Mouse (Mus musculus) lung, postnatal 25 days (tissue): ENCODE measurements at regions not wholly inside any gene's neighbourhood (a gene's known extent, or its start where the extent isn't known, plus 50 kb on each side); places are given as distances from the start of the nearest gene placed in this dataset.

Experiments used
- DNase-seq: peaks from one replicate; pipeline ENCODE4 v3.0.0; 2022; ENCODE audit warnings: low spot score

DNA sequence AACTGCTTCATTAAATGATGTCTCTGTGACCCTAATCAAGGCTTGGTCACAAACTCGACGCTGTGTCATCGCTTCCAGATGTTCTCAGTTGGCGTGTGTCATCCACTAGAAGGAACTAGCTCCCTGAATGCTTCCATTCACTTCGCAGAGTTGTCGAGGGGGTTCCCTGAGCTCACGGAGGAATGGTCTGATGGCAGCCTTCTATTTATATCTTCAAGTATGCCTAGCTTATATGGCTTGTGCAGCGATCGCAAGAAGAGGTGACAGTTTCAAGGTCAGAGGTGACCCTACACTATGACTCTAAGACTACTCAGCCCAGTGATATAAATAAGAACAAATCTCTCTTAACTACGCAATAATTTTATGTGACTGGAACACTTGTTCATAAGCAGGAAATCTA is 126.3 kb downstream of the Nr4a2 start:
- DNase-seq = no peak

DNA sequence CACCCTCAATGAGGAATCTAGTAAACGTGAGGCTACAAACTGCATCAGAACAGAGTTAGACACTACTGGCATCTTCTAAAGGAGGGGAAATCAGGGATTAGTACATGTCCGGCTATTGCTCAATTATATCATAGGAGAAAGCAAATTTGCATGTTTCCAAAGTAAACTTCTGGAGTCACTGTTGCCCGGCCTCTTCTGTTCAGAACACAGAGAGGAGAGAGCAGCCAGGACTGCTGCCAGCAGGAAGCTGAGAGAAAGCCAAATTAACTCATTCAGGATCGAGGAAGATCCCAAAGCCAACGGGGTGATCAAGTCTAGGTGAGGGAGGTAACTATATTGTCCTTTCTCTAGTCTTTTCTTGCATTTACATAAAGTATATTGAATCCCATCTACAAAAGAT is 131.0 kb downstream of the Nr4a2 start:
- peak; percentile 18 for DNase-seq

DNA sequence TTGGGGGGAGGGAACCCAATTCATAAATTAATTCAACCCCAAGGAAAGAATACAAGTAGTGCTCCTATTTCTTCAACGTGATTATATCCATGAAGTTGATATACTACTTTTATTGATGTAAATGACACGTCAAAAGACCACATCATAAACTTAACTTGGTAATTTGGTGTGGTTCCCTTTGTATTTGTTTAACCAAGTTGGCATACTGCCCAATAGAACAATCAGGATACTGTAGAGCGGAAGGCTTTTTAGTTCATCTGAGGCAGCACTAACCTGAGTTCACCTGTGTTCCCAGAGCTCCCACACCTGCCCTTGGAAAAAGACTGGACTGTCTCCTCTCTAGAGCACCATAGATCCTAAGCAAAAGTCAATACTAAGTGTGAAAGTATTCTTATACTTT is 132.0 kb downstream of the Nr4a2 start:
- no peak for DNase-seq

DNA sequence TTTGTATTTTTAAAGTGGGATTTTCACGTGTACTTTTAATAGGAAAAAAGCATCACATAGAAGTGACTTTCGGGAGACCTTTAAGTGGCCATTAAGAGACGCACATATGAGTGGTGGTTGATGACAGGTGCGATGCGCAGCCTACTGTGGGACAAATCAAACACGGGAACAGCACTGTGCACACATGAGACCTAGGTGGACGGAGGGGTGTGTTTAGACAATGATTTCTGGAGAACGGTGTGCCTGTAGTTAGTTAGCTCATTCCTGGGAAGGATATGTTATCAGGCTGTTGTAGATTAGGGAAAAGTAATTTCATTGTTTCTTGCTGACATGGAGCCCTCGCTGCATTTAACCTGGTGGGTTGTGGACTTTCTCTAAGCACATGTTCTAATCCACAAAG is 133.0 kb downstream of the Nr4a2 start:
- no peak for DNase-seq

DNA sequence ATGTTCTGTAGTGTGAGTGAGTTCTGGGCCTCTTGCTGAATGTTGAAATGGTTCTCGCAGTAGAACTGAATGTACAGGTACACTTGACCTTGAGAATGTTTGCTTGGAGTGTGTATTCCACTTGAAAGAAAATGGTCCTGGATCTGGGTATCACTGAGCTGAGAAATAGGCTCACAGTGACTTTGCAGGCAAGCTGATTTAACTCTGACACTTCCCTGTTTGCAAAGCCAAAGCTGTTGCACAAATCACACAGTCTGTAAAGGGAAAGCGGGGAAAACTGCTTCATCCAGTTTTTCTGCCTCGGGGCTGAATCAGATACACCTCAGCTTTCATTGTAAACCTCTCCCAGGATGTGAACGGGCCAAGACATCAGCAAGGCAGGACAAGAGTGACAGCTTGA is 140.6 kb downstream of the Nr4a2 start:
- peak; percentile 72 for DNase-seq

DNA sequence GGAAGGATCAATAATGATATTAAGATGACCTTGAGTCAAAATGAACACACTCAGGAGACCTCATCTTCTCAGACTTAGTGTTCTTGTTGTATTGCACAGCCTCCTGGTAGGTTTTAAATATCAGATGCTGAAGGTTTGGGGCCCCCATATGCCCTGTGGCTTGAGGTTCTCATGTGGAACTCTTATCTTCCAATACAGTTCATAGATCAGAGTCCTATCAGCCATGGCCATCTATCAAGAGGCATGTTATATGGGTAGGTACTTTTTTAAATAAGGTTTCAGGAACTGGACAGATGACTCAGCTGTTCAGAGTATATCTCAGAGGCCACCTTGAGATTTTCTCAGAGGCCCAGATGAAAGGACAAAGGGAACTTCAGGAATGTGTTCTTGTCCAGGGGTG is 143.2 kb downstream of the Nr4a2 start:
- DNase-seq = no peak

DNA sequence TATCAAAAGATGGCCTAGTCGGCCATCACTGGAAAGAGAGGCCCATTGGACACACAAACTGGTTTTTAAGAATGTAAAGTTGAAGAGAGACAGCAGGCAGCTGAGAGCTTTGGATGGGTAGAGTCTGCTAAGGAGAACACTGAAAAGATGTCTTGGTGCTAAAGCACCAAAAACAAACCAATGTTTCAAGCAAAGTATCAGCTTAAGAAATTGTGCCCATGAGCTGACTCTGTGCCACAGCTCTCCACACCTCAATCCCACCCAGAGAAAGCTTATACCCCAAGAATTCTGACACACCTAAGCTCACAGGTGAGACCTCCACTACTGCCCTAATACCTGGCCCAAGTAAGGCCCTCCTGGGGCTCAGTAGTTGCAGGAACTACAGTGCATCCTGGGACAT is 148.1 kb downstream of the Nr4a2 start:
- DNase-seq = no peak

DNA sequence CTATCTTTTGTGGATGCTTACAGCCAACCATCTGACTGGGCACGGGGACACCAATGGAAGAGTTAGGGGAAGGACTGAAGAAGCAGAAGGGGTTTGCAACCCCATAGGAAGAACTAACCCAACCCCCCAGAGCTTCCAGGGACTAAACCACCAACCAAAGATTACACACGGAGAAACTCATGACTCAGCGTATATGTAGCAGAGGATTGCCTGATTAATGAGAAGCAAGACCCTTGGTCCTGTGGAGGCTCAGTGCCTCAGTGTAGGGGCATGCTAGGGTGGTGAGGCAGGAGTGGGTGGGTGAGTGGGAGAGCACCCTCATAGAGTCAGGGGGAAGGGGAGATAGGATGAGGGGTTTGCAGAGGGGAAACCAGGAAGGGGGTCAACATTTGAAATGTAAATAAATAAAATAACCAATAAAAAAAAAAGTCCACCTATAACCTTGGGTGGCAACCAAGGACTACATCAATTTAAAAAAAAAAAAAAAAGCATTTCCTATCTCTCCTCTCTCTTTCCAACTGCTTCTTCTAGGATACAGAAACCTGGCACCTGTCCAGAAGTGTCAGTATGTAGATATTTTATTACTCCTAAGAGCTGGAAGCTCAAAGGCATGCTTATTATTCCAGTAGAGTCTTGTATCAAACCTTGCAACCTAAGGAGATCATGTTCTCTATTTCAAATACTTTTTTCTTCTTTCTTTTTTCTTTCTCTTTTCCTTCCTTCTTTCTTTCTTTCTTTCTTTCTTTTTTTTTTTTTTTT is 159.7 kb downstream of the Nr4a2 start:
- no peak for DNase-seq

DNA sequence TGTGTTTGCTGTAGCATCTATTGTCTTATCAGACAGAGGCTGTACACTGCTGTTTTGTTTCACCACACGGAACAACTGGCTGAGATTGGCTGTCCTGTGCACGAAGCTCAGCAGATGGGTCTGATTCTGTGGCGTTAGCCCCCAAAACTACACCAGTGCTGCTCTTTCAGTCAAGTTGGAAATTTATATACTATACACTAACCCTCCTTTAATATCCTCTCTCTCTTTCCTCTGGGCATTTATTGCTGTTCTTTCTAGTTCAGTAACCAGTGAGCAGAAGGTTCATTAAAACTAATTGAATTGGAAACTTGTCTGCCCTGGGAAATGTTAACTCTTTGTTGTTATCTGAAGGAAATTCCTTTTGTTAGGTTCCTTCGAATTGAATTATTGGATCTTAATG is 164.1 kb downstream of the Nr4a2 start:
- no peak for DNase-seq

DNA sequence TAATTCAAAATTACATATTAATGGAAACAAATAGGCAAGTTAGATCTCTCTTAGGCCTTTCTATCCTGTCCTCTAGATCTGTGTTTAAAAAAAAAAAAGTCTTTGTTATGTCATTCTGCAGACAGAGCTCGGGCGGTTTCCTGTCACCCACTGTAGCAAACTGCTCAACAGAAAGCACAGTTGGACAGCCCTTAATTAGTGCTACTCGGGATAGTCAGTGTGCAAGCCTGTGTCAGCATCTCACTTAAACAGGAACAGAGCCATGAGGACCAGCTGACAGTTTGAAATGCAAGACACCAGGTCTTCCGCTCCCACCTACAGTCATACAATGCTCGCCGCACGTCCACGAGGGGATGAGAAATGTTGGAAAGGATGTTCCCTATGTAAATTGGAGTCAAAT is 170.5 kb downstream of the Nr4a2 start:
- no peak for DNase-seq

DNA sequence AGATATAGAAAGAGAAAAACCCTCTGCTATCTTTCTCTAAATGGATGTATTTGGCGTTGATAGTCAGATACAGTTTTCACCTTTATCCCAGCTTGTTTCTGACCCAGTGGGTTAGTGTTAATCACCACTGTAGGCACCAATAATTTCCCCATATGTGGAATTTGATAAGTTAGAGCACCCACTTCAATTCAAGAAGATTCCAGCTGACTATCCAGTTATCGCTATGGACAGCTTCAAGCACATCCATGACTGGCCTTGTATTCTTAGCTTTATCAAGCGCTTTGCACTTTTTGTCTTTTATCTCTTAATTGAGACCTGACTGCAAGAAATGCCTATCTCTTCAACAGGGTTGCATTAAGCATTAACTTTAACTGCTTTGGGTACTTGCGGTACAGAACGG is 211.3 kb downstream of the Nr4a2 start:
- no peak for DNase-seq

DNA sequence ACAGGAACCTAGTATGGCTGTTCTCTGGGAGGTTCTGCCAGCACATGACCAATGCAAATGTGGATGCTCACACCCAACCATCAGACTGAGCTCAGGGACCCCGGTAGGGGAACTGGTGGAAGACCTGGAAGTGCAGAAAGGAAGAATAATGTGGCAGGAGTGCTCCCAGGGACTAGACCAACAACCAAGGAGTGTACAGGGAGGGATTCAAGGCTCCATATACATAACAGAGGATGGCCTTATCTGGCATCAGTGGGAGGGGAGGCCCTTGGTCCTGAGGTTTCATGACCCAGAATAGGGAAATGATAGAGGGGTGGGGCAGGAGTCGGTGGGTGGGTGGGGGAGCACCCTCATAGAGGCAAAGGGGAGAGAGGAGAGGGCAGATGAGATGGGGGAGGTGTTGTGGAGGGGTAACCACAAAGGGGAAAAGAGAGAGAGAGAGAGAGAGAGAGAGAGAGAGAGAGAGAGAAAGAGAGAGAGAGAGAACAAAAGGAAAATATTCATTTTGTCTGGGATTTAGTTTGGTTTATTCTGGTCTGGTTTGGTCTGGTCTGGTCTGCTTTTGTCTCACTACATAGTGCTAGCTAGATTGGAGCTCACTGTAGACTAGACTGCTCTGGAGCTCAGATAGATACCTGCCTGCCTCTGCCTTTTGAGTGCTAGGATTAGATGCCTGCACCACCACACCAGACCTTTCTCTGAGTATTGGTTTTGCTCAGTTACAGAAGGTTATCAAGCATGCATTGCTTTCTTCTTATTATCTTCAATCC is 214.5 kb downstream of the Nr4a2 start:
- DNase-seq = no peak

DNA sequence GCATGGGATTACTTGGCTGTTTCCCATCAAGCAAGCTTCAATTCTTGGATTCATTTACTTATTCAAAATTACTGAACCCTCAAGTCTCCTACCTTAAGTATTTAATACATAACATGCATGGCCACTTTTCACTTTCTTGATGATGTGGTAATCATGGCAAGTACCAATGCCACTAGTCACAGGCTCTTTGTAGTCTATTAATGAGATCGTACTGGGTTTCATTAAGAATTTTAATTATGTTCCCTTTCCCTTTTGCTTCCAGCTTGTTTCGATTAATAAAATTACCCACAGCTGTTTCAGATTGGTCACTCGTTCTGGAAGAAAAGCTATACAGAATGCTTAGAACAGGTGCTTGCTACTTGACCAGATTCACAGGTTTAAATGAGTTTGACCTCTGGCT is 238.6 kb downstream of the Nr4a2 start:
- no peak for DNase-seq

DNA sequence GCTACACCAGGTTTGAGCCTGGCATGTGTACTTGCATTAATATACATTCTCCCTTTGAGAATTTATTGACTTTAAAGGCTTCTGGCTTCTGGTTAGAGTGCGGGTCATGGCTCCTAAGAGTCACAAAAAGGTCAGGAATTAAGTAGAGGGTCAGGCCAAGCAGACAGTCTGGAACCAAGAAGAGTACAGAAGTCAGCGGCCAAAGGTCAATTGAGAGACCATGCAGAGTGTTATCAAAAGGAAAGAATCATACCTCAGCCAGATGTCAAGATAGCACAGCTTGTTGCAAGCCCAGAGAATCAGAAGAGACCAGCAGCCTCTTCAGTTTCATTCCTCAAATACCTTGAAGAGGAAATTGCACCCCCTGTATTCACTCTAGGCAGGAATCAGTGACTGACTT is 263.0 kb downstream of the Nr4a2 start:
- DNase-seq = no peak

DNA sequence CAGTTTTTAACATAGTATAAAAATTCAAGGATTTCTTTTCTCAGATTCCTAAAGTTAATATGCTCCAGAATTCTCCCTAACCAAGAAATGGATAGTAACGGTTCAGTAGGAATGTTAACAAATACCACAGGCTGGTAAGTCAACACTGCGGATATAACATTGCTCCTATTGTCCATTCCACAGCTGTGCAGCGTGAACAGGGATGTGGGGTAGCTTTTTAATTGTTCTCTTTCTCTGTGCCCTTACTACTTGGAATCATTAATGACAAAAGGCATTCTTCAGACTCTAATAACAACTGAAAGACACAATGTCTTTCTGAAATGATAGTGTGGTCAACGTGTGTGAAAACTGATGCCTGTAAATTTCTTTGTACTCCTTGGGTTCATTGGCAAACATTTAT is 303.3 kb downstream of the Nr4a2 start:
- DNase-seq = no peak

DNA sequence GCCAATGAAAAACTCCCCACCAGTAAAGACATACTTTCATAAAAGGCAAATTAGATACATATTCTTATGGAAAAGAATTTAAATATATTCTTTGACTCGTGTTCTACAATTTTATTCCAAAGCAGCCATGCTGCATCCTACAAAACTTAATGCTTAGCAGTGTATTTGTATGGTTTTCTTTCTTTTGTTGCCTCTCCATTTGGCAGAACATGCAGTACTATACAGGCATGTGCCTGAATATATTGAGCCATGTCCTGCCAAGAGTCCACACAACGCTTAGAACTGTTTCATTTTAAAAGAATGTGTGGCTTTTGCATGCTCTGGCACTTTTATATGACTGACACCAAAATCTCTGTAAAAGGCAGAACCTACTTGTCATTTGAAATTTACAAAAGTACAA is 339.0 kb downstream of the Nr4a2 start:
- no peak for DNase-seq
